Mouse (Mus musculus): Measurements from ENCODE around the gene Vav1.
A peak's percentile ranks its signal among the peaks of the same experiment; 100 is the strongest.

The Vav1 gene

DNA sequence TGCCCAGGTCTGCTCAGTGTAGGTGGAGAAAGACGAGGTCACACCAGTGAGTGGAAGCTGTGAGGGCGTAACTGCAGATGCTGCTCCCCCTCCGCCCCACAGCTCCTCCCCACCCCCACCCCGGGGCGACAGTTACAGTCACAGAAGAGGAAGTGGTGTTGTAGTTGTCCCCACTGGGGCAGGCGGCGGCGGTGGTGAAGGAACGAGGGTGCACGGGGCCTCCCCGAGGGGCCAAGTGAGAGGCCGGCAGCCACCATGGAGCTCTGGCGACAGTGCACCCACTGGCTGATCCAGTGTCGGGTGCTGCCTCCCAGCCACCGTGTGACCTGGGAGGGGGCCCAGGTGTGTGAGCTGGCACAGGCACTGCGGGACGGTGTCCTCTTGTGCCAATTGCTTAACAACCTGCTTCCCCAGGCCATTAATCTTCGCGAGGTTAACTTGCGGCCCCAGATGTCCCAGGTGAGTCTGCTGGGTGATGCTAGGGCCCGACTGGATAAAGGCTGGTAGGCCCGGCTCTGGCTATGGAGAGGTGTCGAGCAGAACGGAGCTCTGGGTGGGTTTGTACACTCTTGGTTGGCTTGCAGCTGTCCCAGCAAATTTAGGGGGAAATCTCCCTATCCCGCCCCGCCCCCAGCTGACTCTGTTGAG lies at the start of gene Vav1:
Vav1 (plus strand) TSS at position 158 of the 648 bp plus-strand sequence.
- no peak for DNase-seq (ENCODE audit: low spot score in 2 of 2)

DNA sequence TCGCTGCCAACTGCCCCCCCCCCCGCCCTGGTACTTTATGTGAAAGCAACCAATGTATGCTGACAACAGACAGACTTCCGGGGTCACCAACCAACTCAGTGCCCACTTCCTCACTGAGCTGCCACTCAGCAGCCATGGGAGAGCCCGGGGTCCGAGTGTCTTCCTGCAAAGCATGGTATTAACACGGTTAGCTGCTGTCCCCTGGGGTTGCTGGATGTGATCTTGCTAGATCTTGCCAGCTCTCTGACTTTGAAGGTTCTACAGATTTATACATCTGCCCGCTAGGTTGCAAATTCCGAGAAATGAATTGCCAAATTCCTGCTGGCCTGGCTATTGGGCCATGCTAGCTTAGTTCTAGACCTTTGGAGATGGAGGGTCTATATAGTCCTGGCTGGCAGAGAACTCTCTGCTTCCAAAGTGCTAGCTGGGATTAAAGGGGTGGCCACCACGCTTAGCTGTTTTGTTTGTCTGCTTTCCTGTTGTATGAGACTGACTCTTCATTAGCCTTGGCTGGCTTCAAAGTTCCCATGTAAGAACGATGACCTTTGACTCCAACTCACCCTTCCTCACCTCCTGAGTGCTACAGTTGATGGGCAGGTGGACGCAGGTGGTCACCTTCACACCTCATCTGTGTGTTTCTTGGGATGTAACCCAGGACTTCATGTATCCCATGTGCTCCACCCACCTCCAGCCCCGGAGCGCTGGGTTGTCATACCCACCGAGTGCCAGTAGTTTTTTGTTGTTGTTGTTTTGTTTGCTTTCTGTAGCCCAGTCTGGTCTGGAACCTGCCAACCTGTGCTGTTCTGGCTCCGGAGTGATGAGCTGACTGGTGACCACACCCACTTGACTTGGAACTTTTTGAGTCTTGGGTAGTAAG lies 48.8 kb upstream of the Vav1 start:
- no peak for DNase-seq (ENCODE audit: low spot score in 2 of 2)

DNA sequence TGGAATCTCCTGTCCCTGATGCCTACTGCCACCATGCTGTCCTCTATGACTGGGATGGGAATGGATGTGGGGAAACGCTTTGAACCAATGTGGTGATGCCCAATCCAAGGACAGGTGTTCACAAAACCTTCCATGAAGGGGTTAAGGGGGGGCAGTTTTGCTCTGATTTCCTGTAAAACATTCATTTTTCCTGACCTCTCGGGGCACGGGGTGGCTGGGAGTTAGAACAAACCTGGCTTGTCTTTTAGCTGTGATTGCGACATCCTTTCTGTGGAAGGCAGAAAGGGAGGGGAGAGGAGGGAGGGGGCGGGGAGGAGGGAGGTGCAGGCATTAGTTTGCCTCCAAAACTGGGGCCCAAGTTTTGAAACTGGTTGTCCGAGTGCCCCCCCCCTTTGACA lies 48.2 kb upstream of the Vav1 start:
- no peak for DNase-seq (ENCODE audit: low spot score in 2 of 2)

DNA sequence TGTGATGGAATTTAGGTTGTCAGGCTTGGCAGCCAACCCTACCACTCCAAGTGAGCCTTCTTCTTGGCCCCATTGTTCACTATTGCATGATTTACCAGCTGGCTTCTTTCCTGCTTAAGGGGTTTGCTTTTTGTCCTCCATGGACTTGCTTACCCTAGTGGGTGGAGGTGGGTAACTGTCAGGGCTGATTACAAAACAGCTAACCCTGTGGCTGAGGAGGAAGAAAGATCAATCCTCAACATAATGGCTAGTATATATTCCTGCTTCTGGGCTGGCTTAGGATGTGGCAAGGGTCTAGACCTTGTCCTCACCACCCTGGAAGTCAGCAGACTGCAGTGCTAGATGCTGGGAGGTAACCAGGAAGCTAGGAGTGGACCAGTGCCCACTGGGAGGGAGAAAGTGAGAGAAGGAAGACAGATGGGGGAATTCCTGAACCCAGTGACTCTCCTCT lies 47.6 kb upstream of the Vav1 start:
- no peak for DNase-seq (ENCODE audit: low spot score in 2 of 2)

DNA sequence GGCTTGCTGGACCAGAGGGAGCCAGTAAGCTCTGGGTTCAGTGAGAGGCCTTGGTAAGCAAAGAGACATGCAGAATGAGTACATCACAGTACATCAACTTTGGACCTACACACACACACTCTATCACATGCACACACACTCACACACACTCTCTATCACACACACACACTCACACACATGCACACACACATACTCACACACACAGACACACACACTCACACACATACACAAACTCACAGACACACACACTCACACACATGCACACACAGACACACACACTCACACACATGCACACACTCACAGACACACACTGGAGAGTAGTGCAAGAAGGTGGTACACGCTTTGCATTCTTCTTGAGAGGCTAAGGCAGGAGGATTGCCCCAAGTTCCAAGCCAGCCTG lies 46.7 kb upstream of the Vav1 start:
- no peak for DNase-seq (ENCODE audit: low spot score in 2 of 2)

DNA sequence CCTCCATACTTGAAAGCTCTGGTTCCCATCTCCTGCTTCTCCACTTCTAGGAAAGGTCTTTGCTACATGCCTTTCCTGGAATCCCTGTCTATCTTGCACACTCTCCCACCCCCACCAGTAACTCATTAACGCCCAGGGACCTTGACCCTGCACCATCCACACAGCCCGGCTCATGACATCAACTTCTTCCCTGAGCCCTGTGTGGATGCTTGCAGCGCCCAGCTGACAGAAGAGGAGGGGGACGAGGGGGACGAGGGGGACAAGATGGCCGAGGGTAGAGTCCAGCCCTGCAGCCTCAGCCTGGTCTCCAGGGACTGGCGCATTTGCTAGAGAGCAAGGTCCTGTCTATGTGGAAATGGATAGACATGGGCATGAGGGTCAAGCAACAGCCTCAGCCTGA lies 45.9 kb upstream of the Vav1 start:
- DNase-seq (ENCODE audit: low spot score in 2 of 2): no peak

DNA sequence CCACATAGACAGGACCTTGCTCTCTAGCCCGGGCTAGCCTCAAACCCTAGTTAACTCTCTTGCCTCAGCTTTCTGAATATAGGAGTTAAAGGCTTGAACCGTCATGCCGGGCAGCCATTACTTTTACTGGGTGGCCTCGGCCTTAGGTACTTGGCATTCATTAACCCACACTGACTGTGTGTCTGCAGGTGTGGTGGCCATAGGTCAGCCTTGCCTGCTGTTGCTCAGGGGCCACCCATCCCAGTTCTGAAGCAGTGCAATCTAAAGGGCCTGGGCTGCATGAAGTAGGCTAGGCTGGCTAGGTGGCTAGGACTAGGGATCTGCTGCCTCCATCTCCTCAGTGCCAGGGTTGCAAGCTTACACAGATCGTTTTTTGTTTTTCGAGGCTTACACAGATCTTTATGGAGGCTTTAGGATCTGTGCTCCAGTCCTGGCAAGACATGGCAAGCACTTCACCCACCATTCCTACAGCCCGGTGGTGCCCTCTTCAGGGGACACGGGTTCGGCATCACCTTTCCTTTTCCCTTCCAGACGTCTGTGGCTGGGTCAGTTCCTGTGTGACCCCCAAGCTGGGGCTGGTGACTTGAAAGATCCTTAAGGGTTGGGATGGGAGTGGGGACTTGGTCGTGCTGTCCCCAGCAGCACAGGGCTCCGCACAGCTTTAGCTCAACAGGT lies 44.5 kb upstream of the Vav1 start:
- no peak for DNase-seq (ENCODE audit: low spot score in 2 of 2)

DNA sequence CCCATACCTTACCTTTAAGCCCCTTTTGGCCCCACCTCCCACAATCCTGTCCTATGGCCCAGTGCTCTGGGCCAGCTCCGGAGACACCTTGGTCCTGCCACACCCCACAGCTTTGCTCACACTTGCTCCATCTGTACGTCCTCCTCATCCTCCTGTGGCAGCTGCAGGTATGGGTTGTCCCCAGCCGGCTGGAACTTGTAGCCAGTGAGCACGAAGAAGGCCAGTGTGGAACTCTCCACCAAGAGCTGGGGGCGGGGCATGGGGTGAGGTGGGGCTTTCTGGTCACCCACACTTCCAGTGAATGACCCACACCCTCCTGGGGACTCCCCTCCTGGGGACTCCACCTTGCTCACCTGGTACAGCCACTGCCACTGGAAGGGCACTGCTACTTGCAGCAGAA lies 43.1 kb upstream of the Vav1 start:
- no peak for DNase-seq (ENCODE audit: low spot score in 2 of 2)

DNA sequence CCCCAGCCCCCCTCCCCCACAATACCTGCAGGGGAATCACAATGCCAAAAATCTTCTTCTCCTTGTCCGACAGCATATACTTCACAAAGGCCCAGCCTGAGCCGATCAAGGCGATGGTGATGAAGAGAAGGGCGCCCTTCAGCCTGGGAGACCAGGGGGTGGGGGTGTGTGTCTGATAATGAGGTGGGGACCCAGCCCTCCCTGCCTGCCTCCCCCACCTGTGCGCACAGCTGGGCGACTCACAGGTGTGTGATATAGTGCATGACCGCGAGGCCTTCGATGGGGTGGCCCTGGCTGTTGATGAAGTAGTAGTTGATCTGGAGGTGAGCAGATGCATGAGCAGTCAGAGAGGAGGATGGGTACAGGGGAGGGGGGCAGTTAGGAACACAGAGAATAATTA lies 41.7 kb upstream of the Vav1 start:
- DNase-seq (ENCODE audit: low spot score in 2 of 2): no peak

DNA sequence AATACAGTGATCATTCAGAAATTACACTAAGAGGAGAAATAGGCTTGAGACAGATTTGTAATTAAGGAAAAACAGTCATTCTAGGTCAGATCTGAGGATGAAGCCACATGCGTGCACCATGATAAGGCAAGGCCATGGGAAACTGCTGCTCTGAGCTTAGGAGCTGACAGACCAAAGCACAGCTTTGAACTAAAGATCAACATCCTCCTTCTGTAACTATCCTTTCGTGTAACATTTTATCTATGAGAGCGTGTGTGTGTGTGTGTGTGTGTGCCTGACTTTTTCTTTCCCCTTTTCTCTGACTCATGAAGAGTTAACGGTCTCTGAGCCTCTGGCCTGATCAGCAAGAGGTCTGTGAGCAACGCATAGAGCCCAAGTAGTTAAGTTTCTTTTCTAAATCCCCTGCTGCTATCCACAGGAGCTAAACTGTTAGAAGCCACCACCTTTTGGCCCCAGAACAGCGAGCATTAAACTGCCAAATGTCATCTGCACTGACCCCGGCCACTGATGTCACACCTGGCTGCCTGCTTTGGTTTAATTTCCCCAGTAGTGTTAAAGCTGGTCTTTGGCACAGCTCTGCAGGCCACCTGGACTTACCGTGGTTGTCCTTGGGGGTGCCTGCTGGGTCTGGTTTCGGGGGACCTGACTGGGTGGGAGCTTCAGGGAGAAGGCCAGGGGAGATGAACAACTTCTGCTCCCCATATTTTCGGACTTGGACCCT lies 35.1 kb upstream of the Vav1 start:
- no peak for DNase-seq (ENCODE audit: low spot score in 2 of 2)

DNA sequence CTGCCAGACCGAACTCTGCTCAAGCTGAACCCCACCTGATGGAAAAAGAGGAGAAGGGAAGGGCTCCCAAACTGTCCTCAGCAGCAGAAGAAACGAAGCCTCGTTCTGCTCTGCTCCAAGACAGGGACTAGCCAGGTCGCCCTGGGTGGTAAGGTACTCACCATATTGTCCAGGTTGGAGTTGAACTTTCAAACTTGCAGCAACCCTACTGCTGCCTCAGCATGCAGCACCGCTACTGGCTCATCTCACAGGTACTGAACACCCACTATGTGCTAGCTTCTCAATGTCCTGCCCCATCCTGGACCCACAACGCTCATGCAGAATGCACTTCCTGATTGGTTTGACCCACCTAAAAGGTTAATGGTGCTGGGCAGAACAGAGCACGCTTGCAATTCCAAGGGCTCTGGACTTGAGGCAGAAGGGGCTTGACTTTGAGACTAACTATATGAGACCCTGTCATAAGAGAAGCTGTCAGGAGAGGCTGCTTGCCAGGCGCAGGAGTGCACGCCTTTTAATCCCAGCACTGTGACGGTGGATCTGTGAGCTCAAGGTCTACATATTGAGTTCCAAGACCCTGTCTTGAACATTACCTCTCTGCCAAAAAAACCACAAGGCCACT lies 33.5 kb upstream of the Vav1 start:
- DNase-seq (ENCODE audit: low spot score in 2 of 2): no peak

DNA sequence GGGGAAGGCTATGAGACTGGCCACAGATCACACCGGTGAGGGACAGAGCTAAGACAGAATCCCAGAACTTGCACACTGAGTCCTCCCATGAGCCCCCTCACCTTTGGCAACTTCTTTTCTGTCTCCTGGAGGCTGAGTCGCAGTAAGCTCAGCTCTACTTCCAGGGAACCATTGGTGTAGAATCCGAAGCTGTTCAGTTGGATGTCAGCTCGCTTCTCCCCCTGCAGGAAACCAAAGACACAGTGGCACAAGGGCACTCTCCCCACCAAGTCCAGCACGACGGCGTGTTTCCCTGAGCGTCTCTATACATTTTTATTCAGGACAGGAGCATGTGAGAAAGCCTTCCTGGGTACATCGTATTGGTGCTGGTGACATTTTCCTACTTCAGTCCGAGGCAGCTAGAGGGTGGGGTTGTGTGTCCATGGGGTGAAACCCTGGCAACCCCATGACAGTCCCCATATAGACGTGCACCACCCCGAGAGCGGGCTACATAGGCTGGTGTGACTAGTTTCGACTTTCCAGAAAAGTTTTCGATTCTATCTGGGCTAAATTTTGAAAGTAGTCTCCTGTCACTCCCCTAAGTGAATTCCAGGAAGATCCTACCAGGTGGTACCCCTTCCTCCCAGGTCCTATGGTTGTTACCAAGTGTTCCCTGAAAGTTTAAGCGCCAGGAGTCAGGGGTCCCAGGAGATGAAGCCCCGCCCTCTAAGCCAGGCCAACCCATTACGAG lies 32.1 kb upstream of the Vav1 start:
- no peak for DNase-seq (ENCODE audit: low spot score in 2 of 2)

DNA sequence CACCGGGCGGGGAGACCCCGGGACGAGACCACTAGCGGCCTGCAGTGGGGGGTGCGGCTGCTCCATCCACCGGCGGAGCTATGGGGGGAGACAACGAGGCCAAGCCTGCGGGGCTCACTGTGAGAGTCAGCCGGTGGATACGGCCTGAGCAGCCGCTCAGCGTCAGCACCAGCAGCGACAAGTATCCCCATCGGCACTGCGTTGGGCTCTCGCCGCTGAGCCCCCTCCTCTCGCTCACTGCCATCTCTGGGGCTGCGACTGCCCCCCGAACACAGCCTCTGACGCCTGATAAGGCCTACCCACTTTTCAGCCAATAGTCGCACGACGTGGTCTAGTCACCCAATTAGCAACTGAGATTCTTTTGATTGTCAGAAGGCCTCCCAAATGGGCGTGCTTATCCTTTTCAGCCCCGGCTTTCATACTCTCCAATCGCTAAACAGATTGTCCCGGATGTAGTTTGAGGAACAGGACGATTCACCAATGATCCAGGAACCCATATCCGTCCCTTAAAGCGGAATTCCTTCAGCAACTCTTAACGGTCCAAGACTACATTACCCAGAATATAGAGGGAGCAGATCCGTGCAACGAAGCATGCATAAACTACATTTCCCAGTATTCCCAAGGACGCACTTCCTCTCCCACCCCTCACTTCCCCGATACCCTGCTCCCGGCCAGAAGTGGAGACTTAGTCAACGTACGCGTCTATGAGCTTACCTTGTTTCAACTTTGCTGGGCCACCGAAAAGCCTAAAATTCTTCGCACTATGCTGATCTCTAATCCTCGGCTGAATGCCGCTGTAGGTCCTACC lies 31.3 kb upstream of the Vav1 start:
- DNase-seq (ENCODE audit: low spot score in 2 of 2): peak; percentile 96 to 97

DNA sequence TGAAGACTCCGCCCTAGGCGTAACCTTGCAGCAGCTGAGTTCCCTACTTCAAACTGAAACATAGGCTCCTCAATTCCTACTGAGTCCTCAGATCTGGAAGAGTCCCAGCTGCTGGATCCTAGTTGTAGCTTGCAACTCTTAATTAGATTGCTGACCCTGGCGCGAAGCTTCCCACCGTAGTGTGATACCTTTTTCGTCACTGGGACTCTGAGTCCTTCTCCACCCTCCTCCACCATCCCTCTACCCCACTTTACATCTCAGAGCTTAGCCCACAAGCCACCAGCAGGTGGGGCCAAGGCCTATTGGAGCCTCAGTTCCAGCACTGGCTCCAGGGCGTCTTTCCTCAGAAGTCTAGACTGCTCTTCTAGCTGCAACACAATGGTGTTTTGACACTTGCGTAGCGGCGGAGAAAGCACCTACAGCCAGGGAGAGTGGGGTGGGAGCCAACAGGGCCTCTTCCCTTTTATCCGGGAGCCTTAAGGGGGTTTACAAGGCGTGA lies 30.6 kb upstream of the Vav1 start, which contains the start of gene Gpr108:
Gpr108 (minus strand) TSS at position 246 of the 499 bp plus-strand sequence.
- peak; percentile 88 to 92 for DNase-seq (ENCODE audit: low spot score in 2 of 2)

DNA sequence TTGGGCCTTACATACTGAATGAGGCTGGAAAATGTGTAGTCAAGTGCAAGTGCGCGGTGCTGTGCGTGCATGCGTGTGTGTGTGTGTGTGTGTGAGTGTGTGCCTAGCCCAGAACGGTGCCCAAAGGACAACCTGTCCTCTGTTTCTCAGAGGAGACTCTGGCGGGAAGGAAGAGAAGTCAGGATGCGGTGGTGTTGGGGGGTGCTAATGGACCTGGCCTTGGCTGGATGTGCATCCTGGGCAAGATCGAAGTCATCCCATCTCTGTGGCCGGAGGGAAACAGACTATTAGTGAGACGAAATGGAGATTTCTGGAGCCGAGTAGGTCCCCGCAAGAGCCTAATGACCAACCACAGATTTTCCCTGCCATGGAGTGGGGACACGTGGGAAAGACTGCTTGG lies 30.1 kb upstream of the Vav1 start:
- no peak for DNase-seq (ENCODE audit: low spot score in 2 of 2)

DNA sequence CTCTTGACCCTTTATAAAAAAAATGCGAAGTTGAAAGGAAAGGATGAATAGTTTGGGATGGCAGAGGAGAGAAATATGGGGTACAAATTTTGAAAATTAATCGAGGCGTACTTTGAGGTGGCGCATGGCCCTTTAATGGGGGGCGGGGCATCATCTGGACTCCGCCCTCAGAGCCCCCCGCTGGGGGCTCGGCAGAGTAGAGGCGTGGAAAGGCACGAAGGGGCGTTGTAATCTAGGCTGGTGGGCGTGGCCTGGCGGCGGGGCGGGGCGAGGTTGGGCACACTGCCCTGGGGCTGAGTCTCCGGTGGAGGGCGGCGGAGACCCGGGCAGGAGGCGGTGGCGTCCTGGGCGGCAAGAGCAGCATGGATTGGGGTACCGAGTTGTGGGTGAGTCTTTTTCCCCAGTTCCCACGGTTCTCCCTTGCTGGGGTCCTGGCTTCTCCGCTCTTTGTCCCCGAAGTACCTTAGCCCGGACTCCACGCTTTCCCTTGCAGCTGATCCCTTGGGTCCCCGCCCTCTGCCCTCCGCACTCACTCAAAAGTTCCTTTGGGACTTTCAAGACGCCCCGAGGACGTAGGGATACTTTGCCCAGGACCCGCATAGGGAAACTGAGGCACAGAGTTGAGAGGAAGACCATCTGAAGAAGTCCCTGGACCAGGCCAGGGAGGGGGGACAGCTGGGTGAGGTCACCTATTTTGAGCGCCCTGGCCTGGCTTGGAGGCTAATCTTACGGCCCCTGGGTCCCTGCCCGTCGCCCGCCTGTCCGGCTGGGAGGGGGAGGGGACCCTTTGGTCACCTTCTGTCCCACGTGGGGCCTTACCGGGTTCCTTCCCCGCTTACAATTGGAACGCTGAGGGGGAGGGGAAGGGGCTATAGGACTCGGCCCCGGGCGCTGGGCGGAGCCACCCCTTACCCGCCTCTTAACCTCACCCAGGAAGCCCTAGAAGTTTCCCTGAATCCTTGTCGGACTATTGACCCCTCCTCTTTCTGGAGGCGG lies 29.4 kb upstream of the Vav1 start, which contains the start of gene Trip10:
Trip10 (plus strand) TSS at position 270 of the 996 bp plus-strand sequence.
- DNase-seq (ENCODE audit: low spot score in 2 of 2): peak; percentile 79 to 81

DNA sequence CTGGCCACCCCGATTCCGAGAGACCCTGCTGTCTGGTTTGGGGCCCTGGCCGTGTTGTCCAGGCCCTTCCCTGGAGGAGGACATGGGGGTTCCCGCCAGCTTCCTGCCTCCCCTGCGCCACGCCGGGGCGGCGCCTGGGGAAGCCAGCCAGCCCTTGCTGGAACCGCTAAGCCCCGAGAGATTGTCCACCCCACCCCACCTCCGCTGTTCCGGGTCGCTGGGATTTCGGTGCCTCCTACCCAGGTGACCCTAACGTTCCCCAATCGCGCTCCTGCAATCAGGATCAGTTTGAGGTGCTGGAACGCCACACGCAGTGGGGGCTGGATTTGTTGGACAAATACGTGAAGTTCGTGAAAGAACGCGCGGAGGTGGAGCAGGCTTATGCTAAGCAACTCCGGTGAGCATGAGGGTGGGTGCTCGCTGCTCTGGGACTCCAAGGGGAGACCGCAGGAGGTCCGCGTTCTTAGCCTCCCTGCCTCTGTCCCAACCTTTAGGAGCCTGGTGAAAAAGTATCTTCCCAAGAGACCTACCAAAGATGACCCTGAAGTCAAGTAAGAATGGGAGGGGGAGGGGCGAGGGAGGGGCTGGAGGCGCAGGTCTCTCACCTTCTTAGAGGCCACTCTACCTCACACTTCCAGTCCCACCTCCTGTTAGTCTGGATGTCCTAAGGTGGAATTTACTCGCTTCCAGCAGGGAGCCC lies 28.3 kb upstream of the Vav1 start:
- DNase-seq (ENCODE audit: low spot score in 2 of 2): peak; percentile 40 to 41

DNA sequence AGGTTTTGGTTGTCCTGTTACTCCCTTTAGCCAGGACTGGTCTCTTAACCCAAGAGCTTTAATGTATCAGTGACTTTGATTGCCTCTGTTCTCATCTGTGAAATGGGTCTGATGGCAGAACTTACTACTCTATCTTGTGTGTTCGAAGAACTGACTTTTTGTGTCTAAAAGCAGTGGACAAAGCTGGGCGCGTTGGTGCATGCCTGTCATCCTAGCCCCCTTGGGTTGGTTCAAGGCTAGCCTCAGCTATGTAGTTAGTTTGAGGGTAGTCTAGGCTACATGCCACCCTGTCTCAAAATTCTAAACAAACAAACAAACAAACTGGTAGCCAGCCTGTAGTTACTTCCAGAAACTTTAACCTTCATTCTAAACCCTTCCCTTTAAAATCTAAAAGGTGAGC lies 27.5 kb upstream of the Vav1 start:
- no peak for DNase-seq (ENCODE audit: low spot score in 2 of 2)

Data from right cerebral cortex, adult 2 months (tissue).